Mouse (Mus musculus) gonadal fat pad, adult 2 months (tissue): ENCODE measurements around the gene Itpa. TPM values are rescaled to one million over a fixed set of nuclear protein-coding genes. Genes with fewer than 3 reads are reported as not detected.
"Not testable (repeated sequence)": the region's sequence is repeated elsewhere in the genome, so short reads cannot be mapped to it uniquely, and the experiment has no call there.

Source experiments
- DNase-seq: peaks from one replicate; pipeline ENCODE4 v3.0.0-alpha.2; 2012; ENCODE audit warnings: low read depth
- polyA plus RNA-seq: library from polyadenylated mRNA; depleted of rRNA; stranded (reverse); fragments of >200 nt; gene quantifications from 2 replicates; pipeline ENCODE4 v1.2.3, GENCODE M21; 2012; rRNA removed

The Itpa gene
- polyA plus RNA-seq, result 28.9 and 36.6 TPM in 2 replicates

GRCm38 (mm10) chr2:130667559-130667958 lies at the start of gene Itpa:
Gene Itpa (plus strand): TSS chr2:130667610.
- DNase-seq, result no peak

GRCm38 (mm10) chr2:130618972-130619371 lies 48.4 kb upstream of the Itpa start:
- DNase-seq, result no peak

GRCm38 (mm10) chr2:130628424-130628823 lies 39.0 kb upstream of the Itpa start:
- DNase-seq, result no peak

GRCm38 (mm10) chr2:130629080-130629838 lies 38.2 kb upstream of the Itpa start:
- no peak for DNase-seq

- DNase-seq, result peak; percentile 37
Measured at GRCm38 (mm10) chr2:130629839-130630203, 37.6 kb upstream of the Itpa start, which contains the start of the genes Fastkd5 and Ubox5. Gene Fastkd5 (minus strand): TSS chr2:130630027. Gene Ubox5 (minus strand): TSS chr2:130630038.

- DNase-seq, result no peak
Measured at GRCm38 (mm10) chr2:130632416-130632815, 35.0 kb upstream of the Itpa start.

GRCm38 (mm10) chr2:130632887-130633675 lies 34.3 kb upstream of the Itpa start:
- DNase-seq, result no peak

- no peak for DNase-seq
Measured at GRCm38 (mm10) chr2:130634006-130634738, 33.2 kb upstream of the Itpa start.

- no peak for DNase-seq
Measured at GRCm38 (mm10) chr2:130634739-130635411, 32.5 kb upstream of the Itpa start.

GRCm38 (mm10) chr2:130635847-130636246 lies 31.6 kb upstream of the Itpa start:
- DNase-seq, result no peak

GRCm38 (mm10) chr2:130638101-130638611 lies 29.3 kb upstream of the Itpa start:
- no peak for DNase-seq

- no peak for DNase-seq
Measured at GRCm38 (mm10) chr2:130639276-130639675, 28.1 kb upstream of the Itpa start.

GRCm38 (mm10) chr2:130641351-130642025 lies 25.9 kb upstream of the Itpa start:
- DNase-seq, result no peak

GRCm38 (mm10) chr2:130642197-130642660 lies 25.2 kb upstream of the Itpa start:
- no peak for DNase-seq

GRCm38 (mm10) chr2:130642684-130643369 lies 24.6 kb upstream of the Itpa start, which contains the start of gene Lzts3:
Gene Lzts3 (minus strand): TSS chr2:130642803.
- no peak for DNase-seq

GRCm38 (mm10) chr2:130645198-130645597 lies 22.2 kb upstream of the Itpa start:
- DNase-seq, result no peak

- DNase-seq, result not testable (repeated sequence)
Measured at GRCm38 (mm10) chr2:130649028-130649427, 18.4 kb upstream of the Itpa start.

- DNase-seq, result no peak
Measured at GRCm38 (mm10) chr2:130653303-130653702, 14.1 kb upstream of the Itpa start.

- no peak for DNase-seq
Measured at GRCm38 (mm10) chr2:130653760-130654159, 13.7 kb upstream of the Itpa start.
